Mouse (Mus musculus) layer of hippocampus, postnatal 14 days (tissue): Measurements from ENCODE around the gene Edrf1. TPM values are rescaled to one million over a fixed set of nuclear protein-coding genes. Genes with fewer than 3 reads are reported as not detected.

ENCODE experiments used
- total RNA-seq, 2 experiments: library from RNA; stranded (reverse); gene quantifications; 2 replicates each; pipeline ENCODE4 v1.2.3; 2021

Gene Edrf1
- total RNA-seq, 2 experiments from 2014 or later, result 27.8 to 29.4 TPM

Other genes starting within 250 kb of the Edrf1 start
- not detected for gene Tex36, start 35.4 kb upstream of the Edrf1 start, total RNA-seq
- gene Mmp21, start 42.5 kb downstream of the Edrf1 start, total RNA-seq, result not detected
- gene Bccip, start 71.8 kb downstream of the Edrf1 start, total RNA-seq, result 10 to 100 TPM; 56.1 to 64.7 TPM
- 10 to 100 TPM; 19.8 to 20.8 TPM for gene Uros, start 72.5 kb downstream of the Edrf1 start, total RNA-seq
- gene Fank1, start 139.3 kb downstream of the Edrf1 start, total RNA-seq, result 1 to 10 TPM; 2.3 to 2.7 TPM
- gene Dhx32, start 145.2 kb downstream of the Edrf1 start, total RNA-seq, result 10 to 100 TPM; 46.9 to 49.3 TPM